Mouse (Mus musculus) heart, embryonic 13.5 days (tissue): ENCODE measurements around the gene H2-DMa. TPM values are rescaled to one million over a fixed set of nuclear protein-coding genes. Genes with fewer than 3 reads are reported as not detected.
A peak's percentile ranks its signal among the peaks of the same experiment; 100 is the strongest.
"Not testable (repeated sequence)": the region's sequence is repeated elsewhere in the genome, so short reads cannot be mapped to it uniquely, and the experiment has no call there.

Experiments used
- ATAC-seq: fragments of 200-750 bp; cut with Nextera tagmentation; 2 replicates; pipeline ENCODE4 v1.8.0; 2017; ENCODE audit warnings: moderate TSS enrichment; ENCODE audit not compliant: insufficient number of reproducible peaks, low FRiP score, low TSS enrichment; ENCODE audit errors: extremely low read depth
- H3K27ac ChIP-seq: fragments of 300-500 bp; sonication (generic); replicated peaks from 2 replicates; pipeline ENCODE4 v1.5.1; 2015; ENCODE audit warnings: moderate library complexity, mild to moderate bottlenecking, inconsistent platforms
- H3K27me3 ChIP-seq: fragments of 300-500 bp; sonication (generic); replicated peaks from 2 replicates; pipeline ENCODE4 v1.6.1; 2015; ENCODE audit warnings: mild to moderate bottlenecking, inconsistent platforms
- H3K36me3 ChIP-seq: fragments of 300-500 bp; sonication (generic); 2 replicates; pipeline ENCODE4 v1.6.1; 2015; ENCODE audit warnings: mild to moderate bottlenecking, inconsistent platforms
- H3K4me1 ChIP-seq: fragments of 300-500 bp; sonication (generic); 2 replicates; pipeline ENCODE4 v1.6.1; 2015; ENCODE audit warnings: inconsistent platforms
- H3K4me2 ChIP-seq: fragments of 300-500 bp; sonication (generic); 2 replicates; pipeline ENCODE4 v1.6.1; 2015; ENCODE audit warnings: inconsistent platforms, mild to moderate bottlenecking, moderate library complexity
- H3K4me3 ChIP-seq: fragments of 300-500 bp; sonication (generic); 2 replicates; pipeline ENCODE4 v1.5.1; 2015; ENCODE audit warnings: moderate library complexity, mild to moderate bottlenecking, inconsistent platforms
- H3K9ac ChIP-seq: fragments of 300-500 bp; sonication (generic); 2 replicates; pipeline ENCODE4 v1.6.1; 2015; ENCODE audit warnings: inconsistent platforms, mild to moderate bottlenecking, moderate library complexity
- H3K9me3 ChIP-seq: fragments of 300-500 bp; sonication (generic); 2 replicates; pipeline ENCODE4 v1.6.1; 2016; ENCODE audit warnings: inconsistent platforms
- WGBS: fragments of 180-500 bp; shearing (Covaris S2); methylation state at CpG from one replicate; pipeline ENCODE4 v1.1.7; 2015; ENCODE audit warnings: mixed read lengths; 5-methylcytosine and 5-hydroxymethylcytosine counted together
- polyA plus RNA-seq: library from polyadenylated mRNA; unstranded; fragments of >200 nt; fragmentation: Nextera tagmentation; extraction: Ambion mirVana; gene quantifications from 2 replicates; pipeline ENCODE4 v1.2.1, GENCODE M21; 2015

The H2-DMa gene
- polyA plus RNA-seq, 1 experiment from 2014 or later = 6.0 TPM

DNA sequence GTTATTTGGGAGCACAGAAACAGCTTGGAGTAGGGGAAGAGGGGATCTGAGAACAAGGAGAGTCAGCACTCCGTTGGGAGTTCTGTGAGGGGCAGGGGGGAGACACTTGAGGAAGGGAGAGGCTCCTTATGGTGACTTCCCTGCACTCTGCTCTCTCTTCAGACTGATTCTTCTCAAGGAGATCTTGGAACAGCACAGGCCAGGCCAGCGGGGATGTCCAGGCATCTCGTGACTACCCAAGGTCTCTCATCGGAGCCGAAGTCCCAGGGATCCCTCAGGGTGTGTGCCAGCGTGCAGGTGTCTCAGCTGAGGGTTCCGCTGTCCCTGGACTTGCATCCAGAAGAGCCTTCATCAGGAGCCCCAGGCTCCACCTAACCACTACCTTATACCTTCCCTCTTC is 19.3 kb downstream of the H2-DMa start:
- Histone ChIP-seq H3K9ac (no peak overlapping the region), H3K9me3 (no peaks in the 10 kb centered on the region), H3K4me3 (peak overlapping the region; percentile 52), H3K27me3 (peaks cover 74% of the 10 kb centered on the region), H3K27ac (no peak overlapping the region), H3K36me3 (no peaks in the 10 kb centered on the region), H3K4me2 (peak overlapping the region; percentile 76; the same call in 1 of the 2 replicates), H3K4me1 (peaks cover 25% of the 10 kb centered on the region)
- WGBS = 69% methylated on average over 7 of the region's 7 CpGs
- ATAC-seq = no peak

GRCm38 (mm10) chr17:34139416-34139815 is 20.1 kb downstream of the H2-DMa start:
- H3K9ac ChIP-seq = peak overlapping the region; percentile 75
- H3K9me3 ChIP-seq = no peaks in the 10 kb centered on the region
- no peak for ATAC-seq
- 2% methylated on average over 16 of the region's 16 CpGs for WGBS
- H3K4me2 ChIP-seq = peak overlapping the region; percentile 76
- H3K27ac ChIP-seq = no peak overlapping the region
- no peaks in the 10 kb centered on the region for H3K36me3 ChIP-seq
- H3K4me3 ChIP-seq = peak overlapping the region; percentile 52
- peaks cover 80% of the 10 kb centered on the region for H3K27me3 ChIP-seq
- peaks cover 25% of the 10 kb centered on the region for H3K4me1 ChIP-seq

DNA sequence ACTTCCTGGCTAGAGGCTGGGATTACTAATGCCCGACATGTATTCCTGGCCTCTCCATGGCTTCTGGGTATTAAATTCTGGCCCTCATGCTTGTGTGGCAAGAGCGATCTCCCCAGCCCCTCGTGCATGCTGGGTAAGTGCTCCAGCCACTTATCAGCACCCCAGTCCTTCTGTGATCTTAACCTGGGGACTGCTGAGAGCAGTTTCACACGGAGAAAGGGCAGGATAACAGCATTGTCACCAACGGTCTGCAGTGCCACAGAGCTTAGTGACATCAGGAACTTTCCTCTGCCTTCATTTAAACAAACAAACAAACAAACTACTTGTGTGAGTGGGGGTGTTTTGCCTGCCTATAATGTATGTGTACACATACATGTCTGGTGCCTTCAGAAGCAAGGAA is 20.9 kb downstream of the H2-DMa start:
- 2% methylated on average over 5 of the region's 5 CpGs for whole genome bisulfite sequencing
- Histone ChIP-seq H3K4me3 (peak overlapping the region; percentile 52), H3K4me1 (peaks cover 25% of the 10 kb centered on the region), H3K27me3 (peaks cover 82% of the 10 kb centered on the region), H3K9ac (peak overlapping the region; percentile 75; the same call in 1 of the 2 replicates), H3K4me2 (peak overlapping the region; percentile 76), H3K36me3 (no peaks in the 10 kb centered on the region), H3K27ac (no peak overlapping the region), H3K9me3 (no peaks in the 10 kb centered on the region)
- ATAC-seq = no peak

- Histone ChIP-seq H3K9ac (no peak overlapping the region), H3K4me3 (no peak overlapping the region), H3K27ac (no peak overlapping the region), H3K4me2 (no peak overlapping the region), H3K4me1 (peaks cover 19% of the 10 kb centered on the region), H3K9me3 (no peaks in the 10 kb centered on the region), H3K36me3 (no peaks in the 10 kb centered on the region), H3K27me3 (peaks cover 81% of the 10 kb centered on the region)
- no peak for ATAC-seq
- 57% methylated on average over 4 of the region's 4 CpGs for WGBS
Observed at GRCm38 (mm10) chr17:34141448-34141847, 22.1 kb downstream of the H2-DMa start.

DNA sequence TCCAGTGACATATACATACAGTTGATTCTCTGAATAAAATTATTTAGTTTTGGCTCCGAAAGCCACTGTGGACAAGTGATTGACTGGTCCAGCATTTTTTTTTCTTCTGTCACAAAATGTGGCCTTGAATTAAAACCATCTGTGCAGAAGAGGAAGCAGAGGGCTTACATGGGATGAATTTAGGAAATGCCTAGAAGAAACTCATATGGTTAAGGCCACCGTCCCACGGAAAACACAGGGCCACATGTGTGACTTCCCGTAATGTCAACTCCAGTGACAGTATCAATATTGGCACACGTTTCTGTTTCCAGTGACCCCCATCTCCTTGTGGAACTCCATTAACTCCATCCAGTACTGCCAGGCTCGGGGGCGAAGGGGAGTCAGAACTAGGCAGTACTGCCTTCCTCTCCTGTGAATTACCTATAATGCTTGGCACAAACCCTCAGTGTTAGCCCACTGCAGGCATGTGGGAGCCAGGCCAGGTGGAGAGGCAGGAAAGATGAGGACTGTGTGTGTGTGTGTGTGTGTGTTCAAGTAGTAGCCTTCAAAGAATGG is 23.2 kb downstream of the H2-DMa start:
- Histone ChIP-seq H3K27me3 (peaks cover 79% of the 10 kb centered on the region), H3K4me3 (no peak overlapping the region), H3K4me2 (no peak overlapping the region), H3K27ac (no peak overlapping the region), H3K9me3 (no peaks in the 10 kb centered on the region), H3K36me3 (no peaks in the 10 kb centered on the region), H3K4me1 (peaks cover 19% of the 10 kb centered on the region), H3K9ac (no peak overlapping the region)
- no peak for ATAC-seq
- 75% methylated on average over 7 of the region's 7 CpGs for WGBS

GRCm38 (mm10) chr17:34143033-34143432 is 23.7 kb downstream of the H2-DMa start, which contains the start of gene H2-DMb2:
Gene H2-DMb2, plus strand, starts transcription at chr17:34143307.
- Histone ChIP-seq H3K4me1 (peaks cover 19% of the 10 kb centered on the region), H3K9ac (no peak within 1 kb of the TSS), H3K27me3 (peaks cover 74% of the 10 kb centered on the region), H3K27ac (no peak within 1 kb of the TSS), H3K36me3 (no peaks in the 10 kb centered on the region), H3K4me3 (no peak within 1 kb of the TSS), H3K4me2 (no peak within 1 kb of the TSS), H3K9me3 (no peaks in the 10 kb centered on the region)
- ATAC-seq = no peak
- WGBS = 39% methylated on average over 7 of the region's 7 CpGs

GRCm38 (mm10) chr17:34143461-34143860 is 24.1 kb downstream of the H2-DMa start:
- Histone ChIP-seq H3K27me3 (peaks cover 70% of the 10 kb centered on the region), H3K4me1 (peaks cover 19% of the 10 kb centered on the region), H3K27ac (no peak overlapping the region), H3K36me3 (no peaks in the 10 kb centered on the region), H3K9ac (no peak overlapping the region), H3K4me2 (no peak overlapping the region), H3K9me3 (no peaks in the 10 kb centered on the region), H3K4me3 (no peak overlapping the region)
- 63% methylated on average over 5 of the region's 5 CpGs for WGBS
- ATAC-seq = no peak

DNA sequence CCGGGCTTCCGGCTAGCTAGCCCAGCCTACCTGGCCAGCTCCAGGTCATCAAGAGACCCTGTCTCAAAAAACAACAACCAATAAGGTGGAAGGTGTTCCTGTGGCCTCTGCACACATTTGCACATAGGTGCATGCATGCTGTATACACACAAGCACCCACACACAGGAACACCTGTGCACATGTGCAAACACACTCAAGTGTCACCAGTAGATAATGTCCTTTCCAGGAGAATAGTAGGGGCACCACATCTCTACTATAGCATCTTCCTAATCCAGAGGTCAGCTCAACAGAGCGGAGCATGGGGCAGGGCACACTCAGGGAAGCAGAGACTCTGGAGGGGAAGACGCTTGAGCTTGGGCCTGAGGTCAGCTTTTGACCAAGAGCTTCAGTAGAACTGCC is 24.9 kb downstream of the H2-DMa start:
- not testable (repeated sequence) for H3K4me3 ChIP-seq, H3K27ac ChIP-seq, H3K4me2 ChIP-seq, H3K9ac ChIP-seq, H3K36me3 ChIP-seq, ATAC-seq, H3K9me3 ChIP-seq
- Histone ChIP-seq H3K27me3 (peaks cover 62% of the 10 kb centered on the region), H3K4me1 (peaks cover 16% of the 10 kb centered on the region)
- 87% methylated on average over 4 of the region's 4 CpGs for WGBS

GRCm38 (mm10) chr17:34144960-34145371 is 25.6 kb downstream of the H2-DMa start:
- H3K9ac ChIP-seq = no peak overlapping the region
- no peaks in the 10 kb centered on the region for H3K9me3 ChIP-seq
- H3K36me3 ChIP-seq = no peaks in the 10 kb centered on the region
- H3K27ac ChIP-seq = no peak overlapping the region
- no peak overlapping the region for H3K4me2 ChIP-seq
- peaks cover 8% of the 10 kb centered on the region for H3K4me1 ChIP-seq
- 64% methylated on average over 3 of the region's 3 CpGs for WGBS
- no peak for ATAC-seq
- H3K27me3 ChIP-seq = peaks cover 55% of the 10 kb centered on the region
- H3K4me3 ChIP-seq = no peak overlapping the region

DNA sequence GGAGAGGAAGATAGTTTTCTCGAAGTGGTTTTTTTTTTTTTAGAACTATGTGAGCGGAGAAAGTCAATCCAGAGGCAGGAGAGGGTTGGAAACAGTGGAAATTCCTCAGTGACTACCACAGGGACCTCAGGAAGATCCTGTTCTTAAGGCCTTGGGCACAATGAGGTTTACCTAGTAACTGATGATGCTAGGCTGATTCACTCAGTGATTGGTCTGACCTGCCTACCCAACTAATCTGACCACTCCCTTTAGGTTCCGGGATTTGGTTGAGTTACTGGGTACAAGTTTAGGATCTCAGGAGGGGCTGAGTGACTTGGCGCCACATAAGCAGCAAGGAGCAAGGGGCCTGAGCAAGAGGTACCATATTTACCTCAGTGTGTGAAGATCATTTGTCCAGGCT is 33.6 kb downstream of the H2-DMa start, which contains the start of gene H2-DMb1:
Gene H2-DMb1, plus strand, starts transcription at position 150 of the 400 bp plus-strand sequence.
- Histone ChIP-seq H3K27me3 (peaks cover 33% of the 10 kb centered on the region; the same call in 1 of the 2 replicates), H3K36me3 (no peaks in the 10 kb centered on the region), H3K4me3 (no peak within 1 kb of the TSS), H3K9ac (no peak within 1 kb of the TSS), H3K4me2 (no peak within 1 kb of the TSS), H3K27ac (no peak within 1 kb of the TSS), H3K4me1 (no peaks in the 10 kb centered on the region), H3K9me3 (no peaks in the 10 kb centered on the region)
- no peak for ATAC-seq
- 50% methylated on average over 4 of the region's 4 CpGs for WGBS

DNA sequence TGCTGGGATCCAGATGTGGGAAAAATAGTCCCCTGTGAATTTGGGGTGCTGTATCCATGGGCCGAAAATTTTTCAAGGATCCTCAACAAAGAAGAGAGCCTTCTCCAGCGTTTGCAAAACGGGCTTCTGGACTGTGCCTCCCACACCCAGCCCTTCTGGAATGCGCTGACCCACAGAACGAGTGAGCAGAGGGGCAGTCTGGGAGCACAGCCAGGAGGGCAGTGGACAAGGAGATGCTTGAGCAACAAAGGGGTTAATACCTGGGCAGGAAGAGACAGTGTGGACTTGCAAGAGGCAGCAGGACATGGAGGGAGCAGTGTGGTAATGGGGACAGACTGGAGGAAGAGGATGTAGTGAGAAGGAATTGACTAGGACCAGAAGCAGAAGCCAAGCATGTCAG is 36.2 kb downstream of the H2-DMa start:
- WGBS = 44% methylated on average over 5 of the region's 5 CpGs
- Histone ChIP-seq H3K4me1 (no peaks in the 10 kb centered on the region), H3K27me3 (peaks cover 42% of the 10 kb centered on the region; the same call in 1 of the 2 replicates), H3K27ac (no peak overlapping the region), H3K36me3 (no peaks in the 10 kb centered on the region), H3K4me2 (no peak overlapping the region), H3K9me3 (no peaks in the 10 kb centered on the region), H3K4me3 (no peak overlapping the region), H3K9ac (no peak overlapping the region)
- no peak for ATAC-seq

DNA sequence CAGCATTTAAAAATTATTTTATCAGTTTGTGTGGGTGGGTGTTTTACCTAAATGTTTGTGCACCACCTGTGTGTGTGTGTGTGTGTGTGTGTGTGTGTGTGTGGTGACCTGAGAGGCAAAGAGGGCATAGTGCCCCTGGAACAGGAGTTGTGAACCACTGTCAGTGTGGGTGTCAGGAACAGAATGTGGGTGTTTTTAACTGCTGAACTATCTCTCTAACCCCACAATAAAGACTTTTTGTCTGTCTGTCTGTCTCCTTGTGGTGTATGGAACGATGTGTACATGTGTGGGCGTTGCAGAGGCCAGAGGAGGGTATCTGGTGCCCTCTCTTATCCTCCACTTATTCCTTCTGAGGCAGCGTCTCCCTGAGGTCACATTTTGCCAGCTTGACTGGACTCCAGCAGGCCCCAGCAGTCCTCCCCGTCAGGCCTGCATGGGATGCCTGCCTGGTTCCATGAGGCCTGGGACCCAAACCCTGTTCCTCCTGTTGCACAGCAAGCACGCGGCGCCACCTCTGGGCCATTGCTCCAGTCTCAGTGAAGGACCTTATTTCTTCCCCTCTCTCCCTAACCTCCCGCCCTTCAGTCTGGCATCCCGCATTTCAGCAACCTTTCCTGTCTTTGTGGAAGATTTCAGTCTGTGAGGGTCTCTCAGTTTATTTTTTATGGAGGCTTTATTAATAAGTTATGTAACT is 45.0 kb downstream of the H2-DMa start:
- Histone ChIP-seq H3K36me3 (no peaks in the 10 kb centered on the region), H3K27me3 (peaks cover 32% of the 10 kb centered on the region), H3K9ac (no peak overlapping the region), H3K9me3 (no peaks in the 10 kb centered on the region), H3K4me3 (no peak overlapping the region), H3K4me1 (no peaks in the 10 kb centered on the region), H3K4me2 (no peak overlapping the region), H3K27ac (no peak overlapping the region)
- no peak for ATAC-seq
- 30% methylated on average over 9 of the region's 9 CpGs for WGBS
